ENCODE assay signal across 12 mouse cellular contexts in genomic region chr1:72203204-72203603, GRCm38 (mm10).
"Had no signal": no experiment of that assay in that cellular context is flagged by ENCODE, and none has a peak within 500 bp of the region (broad histone marks: within the 10 kb centered on the region; RNA-seq: fewer than 3 reads in every experiment).

No protein-coding gene starts in this region.

- H3K27ac ChIP-seq: left cerebral cortex, adult 2 months; liver, embryonic 15.5 days; midbrain, embryonic 13.5 days; neural tube, embryonic 12.5 days had no signal

- H3K4me3 ChIP-seq: left cerebral cortex, adult 2 months; limb, embryonic 10.5 days; liver, embryonic 15.5 days; midbrain, embryonic 13.5 days; neural tube, embryonic 12.5 days had no signal

- H3K9me3 ChIP-seq: limb, embryonic 10.5 days; liver, embryonic 15.5 days; midbrain, embryonic 13.5 days; neural tube, embryonic 12.5 days had no signal

- H3K4me1 ChIP-seq: liver, embryonic 15.5 days had no signal

- H3K9ac ChIP-seq: liver, embryonic 15.5 days; midbrain, embryonic 13.5 days; neural tube, embryonic 12.5 days had no signal

- DNase-seq: kidney, adult 8-10 months; lung, adult 2 months; lung, postnatal 36 days; spleen, adult 18-20 months; thymus, postnatal 25 days had no signal

- ATAC-seq: lung, postnatal 0 days; midbrain, embryonic 13.5 days had no signal

- H3K27me3 ChIP-seq: liver, embryonic 15.5 days; midbrain, embryonic 13.5 days; neural tube, embryonic 12.5 days had no signal

- H3K36me3 ChIP-seq: limb, embryonic 10.5 days; liver, embryonic 15.5 days; midbrain, embryonic 13.5 days; neural tube, embryonic 12.5 days had no signal

- H3K4me2 ChIP-seq: liver, embryonic 11.5 days; liver, embryonic 15.5 days; midbrain, embryonic 13.5 days; neural tube, embryonic 12.5 days had no signal
